Mouse (Mus musculus) fibroblast of lung, adult 2 months (primary cell): ENCODE data around the gene Gbgt1.

ENCODE experiments used
- DNase-seq: peaks from one replicate; pipeline ENCODE4 v3.0.0-alpha.2; 2011; ENCODE audit warnings: low read depth

The Gbgt1 gene

GRCm38 (mm10) chr2:28529856-28530255, 33.2 kb downstream of the Gbgt1 start:
- DNase-seq = no peak

- peak; percentile 73 for DNase-seq
Observed at GRCm38 (mm10) chr2:28530311-28530710, 33.6 kb downstream of the Gbgt1 start.

DNA sequence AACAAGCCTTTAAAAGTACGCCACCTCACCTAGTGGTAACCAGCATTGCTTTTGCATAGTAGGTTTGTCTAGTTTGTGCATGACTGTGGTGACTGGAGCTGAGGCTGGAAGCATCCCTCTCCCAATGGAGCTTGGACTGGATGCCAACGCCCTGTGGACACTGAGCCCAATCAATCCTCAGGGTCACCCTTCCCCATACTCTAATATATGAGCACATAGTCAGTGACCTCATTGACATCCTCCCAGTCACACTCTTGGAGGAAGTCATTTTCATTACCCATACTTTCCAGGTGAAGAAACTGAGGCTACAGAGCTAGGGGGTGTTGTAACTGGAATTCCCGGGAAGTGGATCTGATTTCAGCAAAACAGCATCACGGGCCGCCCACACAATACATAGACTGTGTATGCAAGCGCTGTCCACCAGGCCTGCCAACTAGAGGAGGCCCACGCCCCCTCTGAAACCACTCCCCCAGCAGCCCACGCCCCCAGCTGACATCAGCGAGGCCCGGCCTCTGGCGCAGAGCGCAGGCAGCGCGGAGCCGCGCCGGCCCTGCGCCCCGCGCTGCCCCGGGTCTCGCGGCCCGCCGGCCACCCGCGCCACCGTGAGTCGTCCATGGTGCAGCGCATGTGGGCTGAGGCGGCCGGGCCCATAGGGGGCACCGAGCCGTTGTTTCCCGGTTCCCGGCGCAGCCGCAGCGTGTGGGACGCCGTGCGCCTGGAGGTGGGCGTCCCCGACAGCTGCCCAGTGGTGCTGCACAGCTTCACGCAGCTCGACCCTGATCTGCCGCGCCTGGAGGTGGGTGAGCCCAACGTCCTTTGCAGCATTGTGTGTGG, 36.5 kb downstream of the Gbgt1 start:
- peak; percentile 83 for DNase-seq

DNA sequence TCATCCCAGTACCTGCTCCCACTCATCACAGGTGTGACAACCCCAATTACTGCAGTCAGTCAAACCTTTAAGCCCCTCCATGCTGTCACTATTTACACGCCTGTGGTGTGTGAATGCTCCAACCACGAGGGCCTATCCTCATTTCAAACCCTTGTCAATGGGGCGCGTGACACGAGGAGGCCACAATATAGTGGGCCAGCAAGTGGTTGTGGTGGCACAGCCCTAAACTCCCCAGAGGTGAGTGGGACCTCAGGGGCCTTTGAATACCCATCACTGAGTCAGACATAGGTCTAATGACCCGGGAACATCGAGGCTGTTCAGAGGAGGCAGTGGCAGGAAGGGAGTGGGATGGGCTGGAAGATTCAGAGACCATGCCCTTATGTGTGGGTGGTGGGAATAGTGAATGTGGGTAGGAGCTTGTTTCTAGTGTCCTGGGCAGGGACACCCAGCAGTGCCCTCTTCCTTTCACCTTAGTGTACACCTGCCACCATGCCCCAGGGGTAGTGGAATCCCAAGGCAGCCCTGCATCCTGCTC, 37.3 kb downstream of the Gbgt1 start:
- no peak for DNase-seq

DNA sequence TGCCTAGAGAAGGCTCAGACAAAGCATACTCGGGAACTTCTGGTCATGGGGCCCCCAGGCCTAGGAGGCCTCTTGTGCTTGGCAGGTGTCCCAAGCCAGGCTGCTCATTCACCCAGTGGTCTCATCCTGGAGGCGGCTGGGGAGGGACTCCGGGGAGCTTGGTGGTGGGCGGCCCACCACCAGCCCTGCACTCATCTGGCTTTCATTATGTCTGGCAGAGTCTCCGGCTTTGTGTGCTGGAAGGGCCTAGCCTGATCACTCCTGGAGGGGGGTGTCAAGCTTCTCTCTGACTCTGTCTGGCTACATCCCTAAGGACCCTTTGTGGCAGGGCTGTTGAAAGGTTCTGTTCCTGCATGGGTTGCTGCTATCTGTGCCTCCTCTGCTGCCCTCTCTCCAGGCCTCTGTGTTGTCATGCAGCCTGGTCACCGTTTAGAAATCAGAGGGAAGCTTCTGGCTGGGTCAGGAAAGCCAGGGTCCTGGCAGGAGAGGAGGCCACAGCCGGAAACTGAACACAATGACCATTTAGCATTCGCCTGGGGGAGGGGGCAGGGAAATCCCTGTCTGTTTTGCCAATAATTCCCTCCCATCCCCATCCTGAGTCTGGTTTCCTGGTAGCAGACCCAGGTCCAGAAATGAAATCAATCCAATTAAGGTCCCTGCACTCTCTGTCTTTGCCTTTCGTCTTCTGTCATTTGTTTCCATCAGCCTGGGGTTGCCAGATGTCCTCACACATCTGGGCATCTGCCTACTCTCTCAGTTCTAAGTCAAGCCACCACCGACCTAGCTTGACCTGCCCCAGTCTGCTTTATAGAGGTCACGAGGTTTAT, 38.0 kb downstream of the Gbgt1 start:
- no peak for DNase-seq

DNA sequence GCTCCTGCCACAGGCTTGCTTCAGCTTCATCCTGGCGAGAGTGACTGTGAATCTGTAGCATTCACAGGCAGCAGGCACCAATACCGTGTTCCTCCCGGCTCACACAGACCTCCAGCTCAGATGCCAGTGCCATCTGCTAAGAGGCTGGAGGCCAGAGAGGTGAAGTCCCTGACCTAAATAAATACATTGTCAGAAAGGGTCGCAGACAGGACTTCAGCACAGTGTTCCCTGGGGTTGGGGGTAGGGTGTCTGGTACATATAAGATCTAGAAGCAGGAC, 38.5 kb downstream of the Gbgt1 start:
- no peak for DNase-seq

DNA sequence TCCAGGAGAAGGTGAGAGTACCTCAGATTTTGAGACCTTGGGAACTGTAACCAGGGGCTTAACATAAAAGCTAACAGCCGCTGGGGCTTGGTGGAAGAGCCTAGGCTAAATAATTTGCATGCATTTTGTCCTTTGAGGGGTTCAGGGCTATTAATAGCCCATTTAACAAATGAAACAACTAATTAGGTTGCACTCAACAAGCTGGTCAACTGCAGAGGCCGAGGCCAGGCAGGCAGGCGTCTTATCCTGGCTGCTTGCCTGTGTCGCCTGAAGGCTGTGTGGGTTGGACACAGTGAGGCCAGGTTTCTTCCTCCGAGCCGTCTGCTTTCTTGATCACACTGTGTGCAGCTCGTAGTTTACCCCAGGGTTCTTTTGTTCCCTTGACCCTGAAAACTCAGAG, 39.0 kb downstream of the Gbgt1 start:
- DNase-seq = no peak

- no peak for DNase-seq
Observed at GRCm38 (mm10) chr2:28536166-28536565, 39.5 kb downstream of the Gbgt1 start.

- no peak for DNase-seq
Observed at GRCm38 (mm10) chr2:28536766-28537633, 40.3 kb downstream of the Gbgt1 start.

DNA sequence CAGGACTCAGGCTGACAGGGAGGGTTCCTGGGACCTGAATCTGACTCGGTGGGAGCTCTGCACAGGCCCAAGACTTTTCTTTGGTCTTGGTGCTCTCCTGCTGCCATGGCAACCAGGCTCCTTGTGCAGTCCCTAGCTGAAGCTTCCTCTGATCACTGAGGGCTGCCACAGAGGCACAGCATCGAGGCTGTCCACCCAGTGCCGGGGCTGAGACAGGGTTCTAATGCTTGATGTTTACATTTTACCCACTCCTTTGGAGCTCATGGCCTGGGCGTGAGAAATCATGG, 40.9 kb downstream of the Gbgt1 start:
- no peak for DNase-seq

DNA sequence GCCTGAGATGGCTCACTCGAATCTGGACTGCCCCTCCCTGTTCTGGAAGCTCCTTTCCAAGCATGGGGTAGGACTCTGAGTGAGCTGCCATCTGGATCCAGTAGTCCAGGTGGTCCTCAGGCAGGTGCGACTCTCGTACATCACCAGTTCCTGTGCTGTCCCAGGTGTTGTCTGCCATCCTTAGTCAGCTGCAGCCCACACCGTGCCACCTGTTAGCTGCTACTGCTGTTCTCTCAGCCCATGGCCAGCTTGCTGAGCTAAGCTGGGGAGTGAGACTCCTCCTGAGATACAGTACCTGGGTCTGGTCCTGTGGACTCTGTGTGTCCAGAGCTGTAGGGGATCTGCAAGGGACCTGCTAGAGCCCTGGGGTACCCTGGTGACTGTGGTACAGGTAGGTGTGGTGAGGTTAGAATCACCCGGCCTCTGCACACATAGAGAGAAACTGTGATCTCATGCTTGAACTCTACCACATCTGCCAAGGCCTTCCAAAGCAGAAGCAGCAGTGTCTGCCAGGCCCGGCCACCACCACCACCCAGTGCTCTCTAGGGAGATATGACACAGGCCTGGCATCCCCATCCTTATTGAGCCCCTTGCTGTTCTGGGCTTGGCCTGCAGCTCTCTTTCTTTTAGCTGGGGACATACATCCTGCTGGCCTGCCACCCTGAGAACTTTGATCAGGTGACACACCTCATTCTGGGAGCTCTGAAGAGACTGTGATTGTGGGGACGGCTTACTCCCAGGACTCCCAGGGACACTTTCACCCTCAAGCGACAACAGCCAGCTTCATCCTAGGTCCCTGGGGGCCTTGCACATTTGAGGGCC, 41.5 kb downstream of the Gbgt1 start:
- no peak for DNase-seq

DNA sequence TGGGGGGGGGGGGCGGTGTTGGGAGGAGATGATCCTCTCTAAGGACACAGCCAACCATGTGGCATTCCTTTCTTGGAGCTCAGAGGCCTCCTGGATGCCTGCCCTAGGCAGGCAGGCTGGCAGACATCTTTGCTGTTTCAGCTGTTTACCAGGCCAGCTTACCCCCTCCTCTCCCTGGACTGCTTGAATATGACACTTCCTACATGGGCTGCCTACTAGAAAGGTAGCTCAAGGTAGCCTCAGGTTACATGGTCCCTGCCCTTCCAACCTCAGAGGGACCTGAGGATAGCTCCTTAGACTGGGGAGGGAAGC, 42.1 kb downstream of the Gbgt1 start:
- DNase-seq = no peak

DNA sequence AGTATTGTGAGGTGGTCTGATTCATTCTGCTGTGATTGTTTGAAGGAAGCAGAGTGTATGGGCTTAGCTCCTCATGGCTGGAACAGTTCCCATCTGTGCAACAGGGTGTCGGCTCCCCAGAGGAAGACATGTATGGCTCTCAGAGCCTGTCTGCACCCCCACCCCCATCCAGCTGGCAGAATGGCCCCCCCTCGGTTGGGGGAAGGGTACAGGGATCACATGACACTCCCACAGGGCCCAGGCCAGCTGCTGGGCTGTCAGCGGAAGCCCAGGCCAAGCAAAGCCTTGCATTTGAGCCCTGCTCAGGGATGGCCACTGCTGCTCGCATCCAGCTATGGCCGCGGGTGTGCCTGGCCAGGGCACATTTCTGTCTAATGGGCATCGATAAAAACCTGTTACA, 42.5 kb downstream of the Gbgt1 start:
- no peak for DNase-seq

- no peak for DNase-seq
Observed at GRCm38 (mm10) chr2:28539949-28540348, 43.3 kb downstream of the Gbgt1 start.

DNA sequence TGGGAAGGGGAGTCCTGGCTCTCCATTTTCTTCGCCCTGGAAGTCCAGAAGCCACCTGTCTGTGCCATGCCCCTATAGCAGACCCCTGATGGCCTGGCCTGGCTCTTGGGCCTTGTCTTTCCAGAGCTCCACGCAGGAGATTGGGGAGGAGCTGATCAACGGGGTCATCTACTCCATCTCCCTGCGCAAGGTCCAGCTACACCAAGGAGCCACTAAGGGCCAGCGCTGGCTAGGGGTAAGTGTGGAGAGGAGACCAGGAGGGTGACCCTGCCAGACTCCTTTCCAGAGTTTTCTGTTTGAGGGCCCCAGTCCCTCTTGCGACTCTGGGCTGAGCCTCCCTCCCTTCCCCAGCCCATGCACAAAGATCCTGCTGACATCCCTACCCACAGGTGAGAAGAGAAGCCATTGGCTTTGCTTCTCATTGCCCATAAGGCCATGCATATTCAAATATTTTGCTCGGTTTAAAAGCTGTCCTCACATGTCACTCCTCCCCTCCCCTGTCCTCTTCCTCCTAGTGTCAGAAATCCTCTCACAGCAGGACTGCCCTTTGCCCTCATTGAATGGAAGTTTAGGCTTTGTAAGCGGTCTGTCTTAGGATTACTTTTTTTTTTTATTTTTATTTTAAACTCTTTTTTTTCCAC, 44.0 kb downstream of the Gbgt1 start:
- DNase-seq = no peak

- DNase-seq = no peak
Observed at GRCm38 (mm10) chr2:28543894-28544293, 47.2 kb downstream of the Gbgt1 start.

- DNase-seq = no peak
Observed at GRCm38 (mm10) chr2:28545976-28546375, 49.3 kb downstream of the Gbgt1 start.

DNA sequence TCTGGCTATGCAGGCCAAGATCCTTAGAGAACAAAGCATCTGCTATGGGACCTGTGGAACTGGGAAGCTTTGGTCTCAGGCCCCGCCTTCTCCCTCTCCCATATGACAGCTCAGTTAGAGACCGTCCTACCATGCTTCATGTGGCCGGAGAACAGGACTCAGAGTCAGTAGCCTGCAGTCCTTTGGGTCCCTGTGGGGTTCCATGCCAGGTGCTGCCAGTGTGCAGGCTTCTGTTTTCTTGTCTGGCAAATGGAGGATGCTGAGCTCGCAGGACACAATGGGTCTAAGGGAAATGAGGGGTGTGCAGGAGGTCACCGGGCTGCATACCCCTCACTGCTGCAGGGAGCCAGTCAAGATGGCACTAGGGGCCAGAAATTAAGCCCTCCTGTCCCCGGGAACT, 49.9 kb downstream of the Gbgt1 start:
- DNase-seq = no peak

- peak; percentile 63 for DNase-seq
Observed at GRCm38 (mm10) chr2:28547237-28548172, 50.8 kb downstream of the Gbgt1 start.

GRCm38 (mm10) chr2:28549157-28549556, 52.5 kb downstream of the Gbgt1 start:
- DNase-seq = no peak
